Mouse (Mus musculus): ENCODE data around the gene Smoc1. TPM values are rescaled to one million over a fixed set of nuclear protein-coding genes. Genes with fewer than 3 reads are reported as not detected.

The Smoc1 gene
- polyA plus RNA-seq, 1 experiment: 41.7 TPM

GRCm38 (mm10) chr12:81028291-81028920, 1.8 kb downstream of the Smoc1 start:
- Histone ChIP-seq H3K27me3 (ENCODE audit: control insufficient read depth, insufficient read depth, low read length) (no peaks in the 10 kb centered on the region; the same call in 1 of the 2 replicates), H3K4me3 (ENCODE audit: control insufficient read depth, insufficient read depth, low read length) (peak overlapping the region; percentile 8; the same call in 1 of the 2 replicates), H3K36me3 (ENCODE audit: control insufficient read depth, insufficient read depth, low read length) (no peaks in the 10 kb centered on the region), H3K4me1 (replicated peaks; ENCODE audit: control insufficient read depth, insufficient read depth, low read length) (peaks cover 5% of the 10 kb centered on the region), H3K27ac (ENCODE audit: control insufficient read depth, insufficient read depth, low read length) (no peak overlapping the region)
- no peak for DNase-seq
- no peak for TF ChIP-seq CTCF (IDR thresholded peaks at IDR 0.05; ENCODE audit: borderline replicate concordance, control insufficient read depth, extremely low read depth, insufficient read depth, low read length, poor library complexity)
- no peak for TF ChIP-seq POLR2A (IDR thresholded peaks at IDR 0.05; ENCODE audit: control insufficient read depth, extremely low read depth, insufficient read depth, low read length, poor library complexity)
- WGBS: 68% methylated on average over 16 of the region's 16 CpGs

DNA sequence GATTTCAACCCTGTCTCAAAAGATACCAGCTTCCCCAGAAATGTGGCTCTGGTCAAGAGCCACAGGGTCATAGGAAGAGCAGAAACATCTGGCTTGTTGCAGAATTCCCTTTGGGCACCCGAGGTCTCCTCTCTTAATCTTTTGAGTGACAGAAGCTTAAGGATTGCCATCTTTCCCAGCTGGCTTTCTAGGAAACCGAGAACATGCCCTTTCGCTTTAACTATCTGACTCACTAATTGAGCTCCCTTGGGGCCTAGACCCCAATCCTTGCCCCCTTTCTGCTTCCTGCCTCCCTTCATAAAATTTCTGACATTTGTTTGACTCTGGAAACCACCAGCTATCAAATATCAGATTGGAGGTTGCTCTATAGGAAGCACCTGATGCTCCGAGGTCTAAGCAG, 3.1 kb downstream of the Smoc1 start:
- H3K4me3 ChIP-seq (ENCODE audit: control insufficient read depth, insufficient read depth, low read length): no peak overlapping the region
- WGBS: 79% methylated on average over 4 of the region's 4 CpGs
- no peak for DNase-seq
- no peak overlapping the region for H3K27ac ChIP-seq (ENCODE audit: control insufficient read depth, insufficient read depth, low read length)
- peaks cover 5% of the 10 kb centered on the region for H3K4me1 ChIP-seq (replicated peaks; ENCODE audit: control insufficient read depth, insufficient read depth, low read length)
- no peak for TF ChIP-seq POLR2A (IDR thresholded peaks at IDR 0.05; ENCODE audit: control insufficient read depth, extremely low read depth, insufficient read depth, low read length, poor library complexity)
- TF ChIP-seq CTCF (IDR thresholded peaks at IDR 0.05; ENCODE audit: borderline replicate concordance, control insufficient read depth, extremely low read depth, insufficient read depth, low read length, poor library complexity): no peak
- H3K27me3 ChIP-seq (ENCODE audit: control insufficient read depth, insufficient read depth, low read length): no peaks in the 10 kb centered on the region; the same call in 1 of the 2 replicates
- H3K36me3 ChIP-seq (ENCODE audit: control insufficient read depth, insufficient read depth, low read length): no peaks in the 10 kb centered on the region

GRCm38 (mm10) chr12:81031579-81031978, 5.0 kb downstream of the Smoc1 start:
- Histone ChIP-seq H3K4me3 (ENCODE audit: control insufficient read depth, insufficient read depth, low read length) (no peak overlapping the region), H3K27ac (ENCODE audit: control insufficient read depth, insufficient read depth, low read length) (no peak overlapping the region), H3K4me1 (replicated peaks; ENCODE audit: control insufficient read depth, insufficient read depth, low read length) (no peaks in the 10 kb centered on the region), H3K36me3 (ENCODE audit: control insufficient read depth, insufficient read depth, low read length) (no peaks in the 10 kb centered on the region), H3K27me3 (ENCODE audit: control insufficient read depth, insufficient read depth, low read length) (no peaks in the 10 kb centered on the region; the same call in 1 of the 2 replicates)
- 92% methylated on average over 7 of the region's 7 CpGs for WGBS
- no peak for DNase-seq
- TF ChIP-seq CTCF (IDR thresholded peaks at IDR 0.05; ENCODE audit: borderline replicate concordance, control insufficient read depth, extremely low read depth, insufficient read depth, low read length, poor library complexity): no peak
- TF ChIP-seq POLR2A (IDR thresholded peaks at IDR 0.05; ENCODE audit: control insufficient read depth, extremely low read depth, insufficient read depth, low read length, poor library complexity): no peak

DNA sequence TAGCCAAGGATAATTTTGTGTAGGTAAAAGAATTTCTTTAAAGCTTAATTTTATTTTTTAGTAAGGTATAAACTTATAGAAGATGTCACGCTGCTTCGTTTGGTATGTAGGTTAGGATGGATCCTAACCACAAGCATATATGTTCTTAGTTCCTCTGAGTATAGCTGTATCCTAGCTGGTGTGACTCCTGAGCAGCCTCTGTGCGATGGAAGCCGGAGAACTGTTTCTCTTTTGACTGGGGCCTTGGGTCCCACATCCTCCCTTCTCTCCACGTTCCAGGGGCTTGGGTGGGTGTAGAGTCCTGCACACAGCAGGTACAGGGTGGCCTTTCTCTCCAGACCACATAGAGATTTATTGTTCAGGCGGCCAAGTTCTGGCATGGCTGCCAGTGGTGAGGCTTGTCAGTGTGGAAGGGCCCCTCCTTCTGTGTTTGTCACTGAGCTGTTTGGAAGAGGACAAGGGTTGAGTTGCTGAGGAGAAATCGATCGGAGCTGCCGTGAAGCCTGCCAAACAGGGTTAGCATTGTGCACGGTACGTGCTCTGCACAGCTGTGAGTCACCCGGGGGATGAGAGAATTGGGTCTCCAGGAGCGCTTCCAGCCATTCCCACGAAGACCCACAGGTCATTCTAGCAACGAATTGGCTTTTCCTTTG, 6.9 kb downstream of the Smoc1 start:
- DNase-seq: no peak
- TF ChIP-seq POLR2A (IDR thresholded peaks at IDR 0.05; ENCODE audit: control insufficient read depth, extremely low read depth, insufficient read depth, low read length, poor library complexity): no peak
- no peak for TF ChIP-seq CTCF (IDR thresholded peaks at IDR 0.05; ENCODE audit: borderline replicate concordance, control insufficient read depth, extremely low read depth, insufficient read depth, low read length, poor library complexity)
- no peaks in the 10 kb centered on the region for H3K27me3 ChIP-seq (ENCODE audit: control insufficient read depth, insufficient read depth, low read length)
- no peak overlapping the region for H3K27ac ChIP-seq (ENCODE audit: control insufficient read depth, insufficient read depth, low read length)
- no peaks in the 10 kb centered on the region for H3K4me1 ChIP-seq (replicated peaks; ENCODE audit: control insufficient read depth, insufficient read depth, low read length)
- H3K4me3 ChIP-seq (ENCODE audit: control insufficient read depth, insufficient read depth, low read length): no peak overlapping the region
- 86% methylated on average over 15 of the region's 15 CpGs for WGBS
- H3K36me3 ChIP-seq (ENCODE audit: control insufficient read depth, insufficient read depth, low read length): no peaks in the 10 kb centered on the region

DNA sequence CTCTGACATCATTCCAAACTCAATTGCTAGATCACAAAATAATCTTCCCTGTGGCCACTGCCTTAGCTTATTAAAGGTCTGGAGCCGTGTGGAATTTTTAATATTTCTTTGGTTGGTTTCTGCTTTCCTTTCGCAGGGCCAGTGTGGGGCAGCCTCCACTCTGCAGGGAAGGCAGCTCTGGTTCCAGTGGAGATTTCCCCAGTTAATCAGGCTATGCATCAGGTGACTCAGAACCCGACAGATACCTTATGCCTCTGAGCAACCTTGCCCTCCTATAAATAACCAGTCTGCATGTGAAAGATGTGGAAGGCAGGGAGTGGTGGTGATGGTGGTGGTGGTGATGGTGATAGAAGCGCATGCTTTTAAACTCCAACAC, 7.4 kb downstream of the Smoc1 start:
- Histone ChIP-seq H3K27ac (ENCODE audit: control insufficient read depth, insufficient read depth, low read length) (no peak overlapping the region), H3K27me3 (ENCODE audit: control insufficient read depth, insufficient read depth, low read length) (no peaks in the 10 kb centered on the region), H3K4me1 (replicated peaks; ENCODE audit: control insufficient read depth, insufficient read depth, low read length) (no peaks in the 10 kb centered on the region), H3K4me3 (ENCODE audit: control insufficient read depth, insufficient read depth, low read length) (no peak overlapping the region), H3K36me3 (ENCODE audit: control insufficient read depth, insufficient read depth, low read length) (no peaks in the 10 kb centered on the region)
- no peak for DNase-seq
- WGBS: 90% methylated on average over 4 of the region's 4 CpGs
- TF ChIP-seq CTCF (IDR thresholded peaks at IDR 0.05; ENCODE audit: borderline replicate concordance, control insufficient read depth, extremely low read depth, insufficient read depth, low read length, poor library complexity): no peak
- no peak for TF ChIP-seq POLR2A (IDR thresholded peaks at IDR 0.05; ENCODE audit: control insufficient read depth, extremely low read depth, insufficient read depth, low read length, poor library complexity)

- WGBS: 90% methylated on average over 6 of the region's 6 CpGs
- Histone ChIP-seq H3K4me1 (replicated peaks; ENCODE audit: control insufficient read depth, insufficient read depth, low read length) (no peaks in the 10 kb centered on the region), H3K4me3 (ENCODE audit: control insufficient read depth, insufficient read depth, low read length) (no peak overlapping the region), H3K36me3 (ENCODE audit: control insufficient read depth, insufficient read depth, low read length) (no peaks in the 10 kb centered on the region), H3K27ac (ENCODE audit: control insufficient read depth, insufficient read depth, low read length) (no peak overlapping the region), H3K27me3 (ENCODE audit: control insufficient read depth, insufficient read depth, low read length) (no peaks in the 10 kb centered on the region)
- TF ChIP-seq POLR2A (IDR thresholded peaks at IDR 0.05; ENCODE audit: control insufficient read depth, extremely low read depth, insufficient read depth, low read length, poor library complexity) (no peak), CTCF (IDR thresholded peaks at IDR 0.05; ENCODE audit: borderline replicate concordance, control insufficient read depth, extremely low read depth, insufficient read depth, low read length, poor library complexity) (no peak)
- no peak for DNase-seq
These were observed 9.2 kb downstream of the Smoc1 start for GRCm38 (mm10) chr12:81035850-81036249.

Data from thymus, adult 2 months (tissue).